Mouse (Mus musculus) monocyte, adult 2 months (primary cell): ENCODE measurements around the gene Slc25a29.
"Not testable (repeated sequence)": the region's sequence is repeated elsewhere in the genome, so short reads cannot be mapped to it uniquely, and the experiment has no call there.

Experiments used
- DNase-seq, 2 experiments: peaks; one replicate each; pipeline ENCODE4 v3.0.0; 2022; ENCODE audit warnings: low spot score in 2 of 2, low read depth in 1 of 2

Gene Slc25a29

GRCm38 (mm10) chr12:108835840-108836409 lies at the start of gene Slc25a29, which contains the start of gene Slc25a47:
Slc25a29 (minus strand) TSS chr12:108835883.
Slc25a47 (plus strand) TSS chr12:108836046.
- DNase-seq: peak; percentile 67 to 83

- no peak for DNase-seq
These were observed 47.1 kb upstream of the Slc25a29 start for GRCm38 (mm10) chr12:108882776-108883175.

GRCm38 (mm10) chr12:108881192-108881591 lies 45.5 kb upstream of the Slc25a29 start:
- no peak for DNase-seq

- DNase-seq: no peak
These were observed 44.9 kb upstream of the Slc25a29 start for GRCm38 (mm10) chr12:108880606-108881005.

GRCm38 (mm10) chr12:108879138-108879537 lies 43.5 kb upstream of the Slc25a29 start:
- DNase-seq: no peak

GRCm38 (mm10) chr12:108873122-108873521 lies 37.4 kb upstream of the Slc25a29 start:
- no peak for DNase-seq

- no peak for DNase-seq
These were observed 33.9 kb upstream of the Slc25a29 start for GRCm38 (mm10) chr12:108869575-108869974.

GRCm38 (mm10) chr12:108865007-108865494 lies 29.4 kb upstream of the Slc25a29 start:
- DNase-seq: no peak

- no peak for DNase-seq
These were observed 22.8 kb upstream of the Slc25a29 start for GRCm38 (mm10) chr12:108858486-108858885.

- DNase-seq: no peak
These were observed 22.0 kb upstream of the Slc25a29 start for GRCm38 (mm10) chr12:108857589-108858184.

- DNase-seq: no peak
These were observed 21.4 kb upstream of the Slc25a29 start for GRCm38 (mm10) chr12:108857109-108857508.

GRCm38 (mm10) chr12:108856186-108856585 lies 20.5 kb upstream of the Slc25a29 start:
- no peak for DNase-seq

- no peak for DNase-seq
These were observed 19.4 kb upstream of the Slc25a29 start for GRCm38 (mm10) chr12:108855081-108855480.

GRCm38 (mm10) chr12:108852822-108853221 lies 17.1 kb upstream of the Slc25a29 start:
- DNase-seq: no peak

- no peak for DNase-seq
These were observed 15.2 kb upstream of the Slc25a29 start for GRCm38 (mm10) chr12:108850886-108851285.

- DNase-seq: no peak
These were observed 14.4 kb upstream of the Slc25a29 start for GRCm38 (mm10) chr12:108850129-108850528.

GRCm38 (mm10) chr12:108849488-108850022 lies 13.9 kb upstream of the Slc25a29 start:
- DNase-seq: no peak

- DNase-seq: not testable (repeated sequence)
These were observed 12.3 kb upstream of the Slc25a29 start for GRCm38 (mm10) chr12:108848033-108848432.

GRCm38 (mm10) chr12:108842663-108843062 lies 7.0 kb upstream of the Slc25a29 start:
- no peak for DNase-seq

GRCm38 (mm10) chr12:108841181-108841580 lies 5.5 kb upstream of the Slc25a29 start:
- no peak for DNase-seq

GRCm38 (mm10) chr12:108836722-108837121 lies 1.0 kb upstream of the Slc25a29 start:
- DNase-seq: no peak

GRCm38 (mm10) chr12:108835208-108835839 lies 359 bp downstream of the Slc25a29 start:
- no peak for DNase-seq
